Mouse (Mus musculus): ENCODE data around the gene Adgre1. TPM values are rescaled to one million over a fixed set of nuclear protein-coding genes. Genes with fewer than 3 reads are reported as not detected.
"Not testable (repeated sequence)": the region's sequence is repeated elsewhere in the genome, so short reads cannot be mapped to it uniquely, and the experiment has no call there.

The Adgre1 gene
- polyA plus RNA-seq, 1 experiment from 2014 or later, result 6.0 TPM

GRCm38 (mm10) chr17:57334001-57334760 lies 24.3 kb upstream of the Adgre1 start:
- H3K4me3 ChIP-seq (ENCODE audit: low read depth, low read length), result no peak overlapping the region
- no peaks in the 10 kb centered on the region for H3K9me3 ChIP-seq (ENCODE audit: low read length)
- 64% methylated on average over 9 of the region's 9 CpGs for WGBS
- H3K9ac ChIP-seq (replicated peaks; ENCODE audit: low read depth), result no peak overlapping the region
- no peak overlapping the region for H3K27ac ChIP-seq (ENCODE audit: low read length)
- H3K4me2 ChIP-seq (replicated peaks; ENCODE audit: low read depth, low read length), result no peak overlapping the region
- no peak for TF ChIP-seq EP300 (IDR thresholded peaks at IDR 0.05)
- TF ChIP-seq CTCF (IDR thresholded peaks at IDR 0.05), result no peak
- H3K4me1 ChIP-seq (ENCODE audit: insufficient read depth, low read depth, low read length), result no peaks in the 10 kb centered on the region
- no peaks in the 10 kb centered on the region for H3K27me3 ChIP-seq (replicated peaks; ENCODE audit: insufficient read depth, low read length)
- DNase-seq (ENCODE audit: low spot score) (no peak), ATAC-seq (no peak)
- H3K36me3 ChIP-seq (ENCODE audit: insufficient read depth, low read length), result no peaks in the 10 kb centered on the region

GRCm38 (mm10) chr17:57334761-57335150 lies 23.7 kb upstream of the Adgre1 start:
- H3K9me3 ChIP-seq (ENCODE audit: low read length), result no peaks in the 10 kb centered on the region
- H3K4me3 ChIP-seq (ENCODE audit: low read depth, low read length), result no peak overlapping the region
- H3K4me2 ChIP-seq (replicated peaks; ENCODE audit: low read depth, low read length), result no peak overlapping the region
- H3K9ac ChIP-seq (replicated peaks; ENCODE audit: low read depth), result no peak overlapping the region
- H3K36me3 ChIP-seq (ENCODE audit: insufficient read depth, low read length), result no peaks in the 10 kb centered on the region
- WGBS, result 6% methylated on average over 16 of the region's 16 CpGs
- no peak overlapping the region for H3K27ac ChIP-seq (ENCODE audit: low read length)
- DNase-seq (ENCODE audit: low spot score) (peak; percentile 86), ATAC-seq (peak; percentile 53)
- TF ChIP-seq CTCF (IDR thresholded peaks at IDR 0.05) (peak; percentile 95), EP300 (IDR thresholded peaks at IDR 0.05) (no peak)
- no peaks in the 10 kb centered on the region for H3K4me1 ChIP-seq (ENCODE audit: insufficient read depth, low read depth, low read length)
- no peaks in the 10 kb centered on the region for H3K27me3 ChIP-seq (replicated peaks; ENCODE audit: insufficient read depth, low read length)

GRCm38 (mm10) chr17:57335194-57335593 lies 23.3 kb upstream of the Adgre1 start:
- not testable (repeated sequence) for H3K4me3 ChIP-seq (ENCODE audit: low read depth, low read length); ATAC-seq; H3K36me3 ChIP-seq (ENCODE audit: insufficient read depth, low read length); H3K9me3 ChIP-seq (ENCODE audit: low read length); H3K9ac ChIP-seq (replicated peaks; ENCODE audit: low read depth); H3K4me1 ChIP-seq (ENCODE audit: insufficient read depth, low read depth, low read length); DNase-seq (ENCODE audit: low spot score); H3K27me3 ChIP-seq (replicated peaks; ENCODE audit: insufficient read depth, low read length); H3K27ac ChIP-seq (ENCODE audit: low read length); H3K4me2 ChIP-seq (replicated peaks; ENCODE audit: low read depth, low read length)
- WGBS, result 62% methylated on average over 9 of the region's 9 CpGs

DNA sequence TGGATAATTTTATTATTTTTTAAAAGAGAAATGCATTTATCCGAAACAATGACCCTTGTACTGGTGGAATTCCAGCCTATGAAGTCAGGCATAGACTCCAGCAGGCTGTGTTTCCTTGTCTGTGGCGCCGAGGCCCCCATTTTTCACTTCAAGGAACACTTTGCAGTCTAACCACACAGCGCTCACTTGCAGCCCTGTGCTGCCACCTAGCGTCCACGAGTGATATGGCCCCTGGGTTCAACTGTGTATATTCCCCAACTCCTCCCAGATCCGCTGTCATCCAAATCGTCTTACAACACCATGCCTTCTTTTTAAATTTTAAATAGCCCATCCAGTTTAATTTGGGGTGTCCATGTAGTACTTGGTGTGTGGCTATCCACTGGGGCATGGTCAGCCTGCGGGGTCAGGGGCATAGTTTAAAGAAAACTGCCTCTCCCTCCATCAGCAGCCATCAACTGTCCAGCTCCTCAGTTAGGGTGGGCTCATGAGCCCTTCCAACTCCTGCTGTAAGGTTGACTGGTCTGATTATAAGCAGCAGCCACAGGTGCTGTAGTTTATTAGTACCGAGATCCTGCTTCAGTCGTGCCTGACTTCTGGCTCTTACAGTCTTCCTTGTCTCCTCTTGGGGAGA lies 22.7 kb upstream of the Adgre1 start:
- Histone ChIP-seq H3K27ac (ENCODE audit: low read length) (no peak overlapping the region), H3K9ac (replicated peaks; ENCODE audit: low read depth) (no peak overlapping the region), H3K36me3 (ENCODE audit: insufficient read depth, low read length) (no peaks in the 10 kb centered on the region), H3K4me2 (replicated peaks; ENCODE audit: low read depth, low read length) (no peak overlapping the region), H3K4me3 (ENCODE audit: low read depth, low read length) (no peak overlapping the region), H3K4me1 (ENCODE audit: insufficient read depth, low read depth, low read length) (no peaks in the 10 kb centered on the region), H3K27me3 (replicated peaks; ENCODE audit: insufficient read depth, low read length) (no peaks in the 10 kb centered on the region), H3K9me3 (ENCODE audit: low read length) (no peaks in the 10 kb centered on the region)
- peak; percentile 91 for DNase-seq (ENCODE audit: low spot score)
- TF ChIP-seq EP300 (IDR thresholded peaks at IDR 0.05) (no peak), CTCF (IDR thresholded peaks at IDR 0.05) (peak; percentile 98)
- WGBS, result 7% methylated on average over 11 of the region's 11 CpGs
- ATAC-seq, result peak; percentile 87

DNA sequence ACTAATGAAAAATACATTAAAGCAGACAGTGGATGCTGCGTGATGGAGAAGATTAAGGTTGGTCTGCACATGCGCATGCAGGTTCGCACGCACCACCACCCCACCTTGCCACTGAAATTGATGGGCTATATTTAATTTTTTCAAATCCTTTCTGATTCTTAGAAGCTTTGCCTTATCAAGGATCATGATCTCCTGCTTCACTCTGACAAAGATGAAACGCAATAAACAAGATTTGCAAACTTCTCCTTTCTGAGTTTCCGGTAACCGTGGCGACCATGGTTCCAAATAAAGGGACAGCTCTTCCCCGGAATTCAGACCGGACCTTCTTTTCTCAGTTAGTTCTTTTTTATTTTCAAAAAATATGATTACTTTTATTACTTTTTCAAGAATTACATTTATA lies 20.5 kb upstream of the Adgre1 start:
- no peak overlapping the region for H3K9ac ChIP-seq (replicated peaks; ENCODE audit: low read depth)
- no peak overlapping the region for H3K4me3 ChIP-seq (ENCODE audit: low read depth, low read length)
- TF ChIP-seq EP300 (IDR thresholded peaks at IDR 0.05) (no peak), CTCF (IDR thresholded peaks at IDR 0.05) (no peak)
- no peaks in the 10 kb centered on the region for H3K9me3 ChIP-seq (ENCODE audit: low read length)
- no peak overlapping the region for H3K27ac ChIP-seq (ENCODE audit: low read length)
- no peak overlapping the region for H3K4me2 ChIP-seq (replicated peaks; ENCODE audit: low read depth, low read length)
- H3K36me3 ChIP-seq (ENCODE audit: insufficient read depth, low read length), result no peaks in the 10 kb centered on the region
- no peaks in the 10 kb centered on the region for H3K4me1 ChIP-seq (ENCODE audit: insufficient read depth, low read depth, low read length)
- no peak for DNase-seq (ENCODE audit: low spot score)
- ATAC-seq, result no peak
- no peaks in the 10 kb centered on the region for H3K27me3 ChIP-seq (replicated peaks; ENCODE audit: insufficient read depth, low read length)
- WGBS, result 75% methylated on average over 10 of the region's 10 CpGs

DNA sequence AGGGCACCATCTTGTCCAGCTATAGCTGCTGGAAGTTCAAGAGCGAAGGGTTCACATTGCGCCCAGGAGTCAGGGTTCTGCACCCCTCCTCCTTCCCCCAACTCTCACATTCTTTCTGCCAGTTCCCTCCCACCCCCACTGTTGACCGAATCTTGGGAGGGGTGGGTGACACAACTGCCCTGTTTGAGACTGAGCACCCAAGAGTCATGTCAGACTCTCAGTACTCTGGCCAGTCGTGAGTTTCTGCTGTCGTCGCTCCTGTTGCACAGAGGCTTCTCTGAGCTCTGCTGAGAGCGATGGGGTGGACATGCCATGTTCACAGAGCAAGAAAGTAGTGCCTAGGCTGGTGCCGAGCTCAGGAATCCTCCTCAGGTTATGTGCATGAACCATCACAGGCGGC lies 19.2 kb upstream of the Adgre1 start:
- no peaks in the 10 kb centered on the region for H3K36me3 ChIP-seq (ENCODE audit: insufficient read depth, low read length)
- H3K4me2 ChIP-seq (replicated peaks; ENCODE audit: low read depth, low read length), result no peak overlapping the region
- H3K9me3 ChIP-seq (ENCODE audit: low read length), result no peaks in the 10 kb centered on the region
- DNase-seq (ENCODE audit: low spot score) (no peak), ATAC-seq (no peak)
- H3K9ac ChIP-seq (replicated peaks; ENCODE audit: low read depth), result no peak overlapping the region
- H3K4me3 ChIP-seq (ENCODE audit: low read depth, low read length), result no peak overlapping the region
- no peaks in the 10 kb centered on the region for H3K4me1 ChIP-seq (ENCODE audit: insufficient read depth, low read depth, low read length)
- H3K27ac ChIP-seq (ENCODE audit: low read length), result no peak overlapping the region
- TF ChIP-seq CTCF (IDR thresholded peaks at IDR 0.05), result no peak
- TF ChIP-seq EP300 (IDR thresholded peaks at IDR 0.05), result no peak
- no peaks in the 10 kb centered on the region for H3K27me3 ChIP-seq (replicated peaks; ENCODE audit: insufficient read depth, low read length)
- 65% methylated on average over 9 of the region's 9 CpGs for WGBS

Measured in lung, postnatal 0 days (tissue).